Mouse (Mus musculus): ENCODE results near the gene Rbm5.

The Rbm5 gene

DNA sequence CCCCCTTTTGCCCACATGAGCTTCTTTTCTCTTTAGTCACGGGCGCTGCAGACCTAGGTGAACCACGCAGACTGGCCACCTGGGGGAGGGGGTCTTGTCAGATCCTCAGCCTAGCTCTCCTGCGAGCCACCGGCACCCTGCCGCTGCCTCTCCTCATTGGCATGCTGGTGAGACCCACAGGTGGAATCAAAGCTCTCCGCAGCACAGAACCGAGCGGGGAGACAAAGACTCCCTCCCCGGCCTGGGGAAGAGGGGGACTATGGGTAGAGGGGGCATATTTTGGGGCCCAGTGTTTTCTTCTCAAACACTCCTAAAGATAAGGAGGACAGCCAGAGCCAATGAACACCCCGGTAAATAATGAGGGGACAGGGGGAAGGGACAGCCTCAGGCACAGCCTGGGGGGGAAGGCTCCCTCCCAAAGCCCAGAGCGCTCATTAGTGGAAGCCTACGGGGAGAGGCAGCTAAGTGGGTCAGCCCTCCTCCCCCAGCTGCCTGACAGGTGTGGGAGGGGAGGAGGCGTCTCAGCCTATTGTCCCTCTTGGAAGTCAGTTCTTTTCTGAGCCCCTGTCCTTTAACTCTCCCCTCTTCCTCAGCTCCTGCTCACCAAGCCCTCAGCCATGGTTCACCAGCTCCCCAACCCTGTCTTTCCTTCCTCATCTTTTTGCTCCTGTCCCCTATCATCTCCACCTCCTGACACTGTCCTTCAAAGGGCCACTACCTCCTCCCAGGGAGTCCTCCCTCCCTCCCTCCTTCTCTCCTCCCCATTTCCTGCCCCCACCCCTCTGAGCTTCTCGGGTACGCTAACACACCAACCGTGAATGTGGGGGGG lies 35.2 kb downstream of the Rbm5 start:
- in situ Hi-C loops (cut with MboI, MseI) = loop anchor here (5.0 to 25.0 kb wide), 2 partner anchors 48 to 873 kb away; no protein-coding TSS in a partner anchor

DNA sequence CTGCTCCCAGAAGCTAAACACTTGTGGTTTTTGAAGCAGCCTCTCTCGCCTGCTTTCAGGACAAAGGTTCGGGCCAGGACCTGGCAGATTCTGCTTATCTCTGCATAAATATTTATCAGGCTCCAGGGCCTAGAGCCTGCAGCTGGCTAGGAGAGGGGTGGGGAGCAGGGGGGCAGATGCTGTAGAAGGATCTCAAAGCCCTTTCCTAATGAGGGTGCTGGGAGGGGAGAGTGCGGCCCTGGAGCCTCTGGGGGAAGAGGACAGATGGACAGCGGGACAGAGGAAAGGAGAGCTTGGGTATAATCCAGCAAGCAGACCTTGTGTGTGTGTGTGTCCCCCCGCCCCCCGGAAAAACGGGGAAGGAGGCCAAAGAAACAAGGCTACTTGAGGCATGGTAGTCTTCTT lies 36.2 kb downstream of the Rbm5 start:
- in situ Hi-C loops (cut with MboI, MseI) = loop anchor here in 1 of 2 experiments (25.0 kb wide), 1 partner anchor 872 kb away; no protein-coding TSS in a partner anchor

DNA sequence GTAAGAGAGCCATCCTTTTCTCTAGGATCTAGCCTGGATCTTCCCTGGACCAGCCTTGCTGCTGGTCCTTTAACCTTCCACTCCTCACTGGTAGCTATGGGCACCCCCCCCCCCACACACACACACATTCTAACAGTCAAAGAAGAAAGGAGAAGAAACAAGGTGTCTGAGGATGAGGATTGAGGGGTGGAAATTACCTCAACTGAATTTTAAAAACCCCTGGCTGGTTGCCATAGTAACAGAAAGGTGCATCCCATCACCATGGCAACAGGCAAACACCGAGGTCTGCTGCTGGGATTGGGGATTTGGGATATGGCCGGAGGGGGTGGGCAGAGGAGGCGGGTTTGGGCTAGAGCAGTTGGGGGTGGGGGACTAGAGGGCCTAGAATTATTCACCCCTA lies 41.1 kb downstream of the Rbm5 start:
- in situ Hi-C loops (cut with MboI, MseI) = loop anchor here in 1 of 2 experiments (25.0 kb wide), 1 partner anchor 867 kb away; no protein-coding TSS in a partner anchor

DNA sequence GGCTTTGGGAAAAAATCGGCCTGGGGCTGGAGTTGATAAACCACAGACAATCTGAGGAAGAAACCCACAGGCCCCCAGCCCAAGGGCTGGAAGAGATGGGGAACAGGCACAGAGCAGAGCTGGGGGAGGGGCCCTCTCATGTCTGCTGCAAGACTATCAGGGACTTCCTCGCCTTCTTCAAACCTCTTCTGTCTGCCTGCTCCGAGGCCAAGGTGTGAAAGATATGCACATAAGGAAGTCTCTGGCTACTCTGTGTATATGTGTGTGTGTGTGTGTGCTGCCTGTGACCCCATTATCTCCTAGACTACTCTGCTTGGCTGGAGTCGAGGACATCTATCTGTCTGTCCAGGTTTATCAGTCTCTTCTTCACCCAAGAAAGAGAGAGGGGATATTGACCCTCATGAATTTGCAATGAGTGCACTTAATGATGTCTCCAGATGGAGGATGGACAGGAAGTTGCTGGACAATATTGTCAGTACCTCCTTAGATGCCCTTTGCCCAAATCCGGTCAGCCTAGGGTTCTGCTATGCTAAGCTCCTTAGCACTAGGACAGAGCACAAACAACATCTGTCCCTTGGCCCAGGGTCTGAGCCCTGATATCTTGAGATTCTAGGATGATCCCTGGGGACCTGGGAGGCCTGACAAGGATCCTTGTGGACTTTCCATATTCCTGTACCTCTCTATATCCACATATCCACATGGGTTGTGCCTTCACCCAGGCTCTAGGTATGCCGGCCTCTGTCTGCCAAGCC lies 41.7 kb downstream of the Rbm5 start:
- in situ Hi-C loops (cut with MboI, MseI) = loop anchor here in 1 of 2 experiments (25.0 kb wide), 1 partner anchor 867 kb away; no protein-coding TSS in a partner anchor

DNA sequence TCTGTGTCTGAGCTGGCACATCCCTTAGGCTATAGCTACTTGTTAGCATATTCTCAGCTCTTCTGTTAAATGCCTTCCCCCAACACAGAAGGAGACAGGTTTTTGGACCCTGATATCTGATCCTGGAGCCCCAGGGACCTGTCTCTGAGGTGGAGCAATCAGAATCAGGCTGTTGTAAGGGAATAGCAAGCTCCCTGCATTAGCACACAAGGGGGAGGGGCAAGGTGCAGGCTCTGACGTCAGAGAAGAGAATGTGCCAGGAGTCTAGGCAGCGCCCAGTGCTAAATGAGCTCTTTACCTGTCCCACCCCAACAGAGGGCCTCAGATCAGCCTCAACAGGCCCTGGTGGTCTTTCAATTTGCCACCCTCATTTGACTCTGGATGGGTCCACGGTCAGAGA lies 43.8 kb downstream of the Rbm5 start:
- in situ Hi-C loops (cut with MboI, MseI) = loop anchor here in 1 of 2 experiments (25.0 kb wide), 1 partner anchor 865 kb away; no protein-coding TSS in a partner anchor

DNA sequence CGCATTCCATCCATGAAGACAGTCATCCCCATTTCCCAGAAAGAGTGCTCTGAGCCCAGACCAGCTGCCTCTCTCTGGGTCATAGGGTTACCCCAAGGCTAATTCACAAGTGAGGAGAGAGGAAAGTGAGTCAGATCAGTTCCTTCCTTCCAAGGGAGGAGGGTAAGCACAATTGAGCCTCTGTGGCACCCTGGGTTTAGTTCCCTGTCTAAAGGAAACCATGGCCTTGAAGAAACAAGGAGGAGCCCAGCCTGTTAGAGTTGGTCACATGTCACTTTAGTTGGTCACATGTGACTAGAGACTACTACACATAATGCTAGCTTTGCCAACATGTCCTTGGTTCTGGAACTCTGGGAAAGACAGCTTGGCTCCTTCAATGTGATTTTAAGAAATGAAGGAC lies 46.0 kb downstream of the Rbm5 start:
- in situ Hi-C loops (cut with MboI, MseI) = loop anchor here in 1 of 2 experiments (25.0 kb wide), 2 partner anchors 862 to 1462 kb away; no protein-coding TSS in a partner anchor

DNA sequence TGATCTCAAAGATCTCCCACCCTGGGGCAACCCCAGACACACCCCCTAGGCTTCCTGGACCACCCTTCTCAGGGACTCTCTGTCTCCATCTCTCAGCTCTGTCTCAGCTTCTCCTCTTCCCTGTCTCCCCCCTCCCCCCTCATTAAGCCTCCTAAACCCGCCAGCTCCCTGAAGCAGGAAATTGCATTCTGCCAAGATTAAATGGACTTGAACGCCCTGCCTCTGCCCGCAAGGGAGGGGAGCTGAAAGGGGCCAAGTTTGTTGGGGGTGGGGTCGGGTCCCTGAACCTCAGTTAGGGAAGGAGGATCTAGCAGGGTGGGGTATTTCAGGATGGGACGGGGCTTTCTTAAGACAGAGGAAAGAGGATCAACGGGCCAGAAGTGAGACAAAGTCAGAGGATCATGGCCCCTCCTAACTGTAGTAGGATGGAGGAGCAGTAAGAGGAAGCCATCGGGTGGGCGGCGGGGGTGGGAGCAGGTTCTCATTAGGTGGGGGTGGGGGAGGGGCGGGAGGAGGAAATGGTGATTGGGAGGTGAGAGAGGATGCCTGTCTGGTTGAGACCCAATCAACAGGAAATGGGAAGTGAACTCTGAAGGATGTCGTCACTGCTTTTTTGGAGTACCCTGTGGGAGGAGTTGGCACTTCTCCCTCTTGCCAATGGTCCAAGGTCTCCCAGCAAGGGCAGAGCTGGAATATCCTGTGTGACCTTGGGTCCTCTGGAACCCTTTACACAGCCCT lies 46.8 kb downstream of the Rbm5 start:
- in situ Hi-C loops (cut with MboI, MseI) = loop anchor here in 1 of 2 experiments (25.0 kb wide), 1 partner anchor 1462 kb away; no protein-coding TSS in a partner anchor

DNA sequence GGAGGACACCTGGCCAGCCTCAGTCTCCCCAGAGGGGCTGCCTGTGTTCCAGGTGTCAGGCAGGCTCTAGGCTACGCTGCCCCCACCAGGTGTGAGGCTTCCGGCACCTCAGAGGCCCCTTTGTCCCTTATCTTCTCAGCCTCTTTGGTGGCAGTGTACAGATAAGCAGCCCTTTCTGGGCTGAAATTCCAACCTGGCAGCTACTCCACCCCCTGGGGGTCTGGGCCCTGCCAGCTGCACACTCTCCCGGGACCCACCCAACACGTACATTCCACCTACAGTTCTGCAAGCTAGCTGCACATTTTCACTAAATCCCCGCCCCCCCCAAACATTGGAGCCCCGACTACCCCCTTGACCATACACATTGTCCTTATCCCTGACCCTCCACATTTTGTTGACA lies 47.5 kb downstream of the Rbm5 start:
- in situ Hi-C loops (cut with MboI, MseI) = loop anchor here in 1 of 2 experiments (25.0 kb wide), 1 partner anchor 1461 kb away; no protein-coding TSS in a partner anchor

DNA sequence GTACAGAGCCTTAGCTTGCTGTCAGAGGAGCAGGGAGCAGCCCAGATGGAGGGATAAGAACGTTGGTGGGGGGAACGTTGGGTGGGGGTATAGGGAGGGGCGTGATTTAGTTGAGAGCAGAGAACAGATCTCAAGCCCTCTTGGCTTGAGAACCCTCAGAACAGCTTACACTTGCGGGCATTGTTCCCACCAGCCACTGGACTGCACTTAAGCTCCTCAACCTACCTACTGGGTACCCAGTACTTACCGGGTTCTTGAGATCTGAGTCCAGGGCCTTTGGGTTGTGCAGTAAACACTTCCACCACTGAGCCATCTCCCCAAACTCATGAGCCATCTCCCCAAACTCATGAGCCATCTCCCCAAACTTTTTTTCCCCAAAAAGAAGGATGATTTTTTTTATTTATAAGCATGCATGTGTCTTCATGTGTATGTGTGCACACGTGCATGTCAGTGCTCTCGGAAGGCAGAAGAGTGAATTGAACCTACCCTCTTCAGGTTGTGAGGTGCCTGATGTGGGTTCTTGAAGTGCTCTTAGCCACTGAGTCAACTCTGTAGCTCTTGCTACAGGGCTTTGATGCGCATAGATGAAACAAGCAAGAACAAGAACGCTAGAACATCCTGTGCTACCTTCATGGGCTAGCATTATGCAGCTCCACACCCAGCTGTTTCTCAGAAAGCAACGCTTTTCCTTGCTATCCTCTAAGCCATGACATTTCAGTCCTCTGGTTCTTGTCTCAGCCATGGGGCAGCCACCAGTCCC lies 51.8 kb downstream of the Rbm5 start:
- in situ Hi-C loops (cut with MboI, MseI) = loop anchor here in 1 of 2 experiments (25.0 kb wide), 1 partner anchor 1457 kb away; no protein-coding TSS in a partner anchor

DNA sequence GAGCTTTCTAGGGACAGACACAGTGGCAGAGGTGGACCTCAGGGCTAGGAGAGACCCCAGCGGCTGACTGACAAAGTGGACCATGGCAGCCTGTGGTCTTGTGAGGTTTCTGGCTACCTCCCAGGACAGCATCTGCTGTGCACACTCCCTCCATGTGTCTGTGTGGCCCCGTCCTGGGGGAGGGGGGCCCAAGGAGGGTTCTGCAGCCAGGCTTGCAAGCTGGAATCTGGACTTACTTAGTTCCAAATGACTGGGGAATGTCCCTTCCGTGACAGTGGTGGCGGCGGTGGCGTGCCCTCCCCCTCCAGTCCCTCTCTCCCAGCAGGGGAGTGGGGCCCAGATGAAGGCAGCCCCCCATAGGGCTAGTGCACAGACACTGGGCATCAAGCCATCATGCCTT lies 53.8 kb downstream of the Rbm5 start:
- in situ Hi-C loops (cut with MboI, MseI) = loop anchor here in 1 of 2 experiments (25.0 kb wide), 1 partner anchor 1455 kb away; no protein-coding TSS in a partner anchor

DNA sequence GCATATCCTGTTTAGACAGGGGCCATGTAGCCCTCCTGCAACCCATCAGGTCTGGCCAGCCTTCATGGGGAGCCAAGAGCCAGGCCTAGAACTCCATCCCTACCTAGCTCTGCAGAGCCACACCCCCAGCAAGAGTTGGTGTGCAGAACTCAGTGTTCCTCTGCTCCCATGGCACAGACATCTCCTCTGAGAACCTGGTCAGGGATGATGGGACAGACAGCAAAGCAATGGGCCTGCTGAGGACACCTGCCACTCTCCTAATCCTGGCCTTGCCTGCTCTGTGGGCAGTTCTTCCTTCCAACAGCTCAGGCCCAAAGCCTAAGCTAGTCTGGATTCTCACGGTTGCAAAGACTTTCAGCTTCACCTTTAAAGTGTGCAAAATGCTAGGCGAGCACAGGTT lies 55.2 kb downstream of the Rbm5 start:
- in situ Hi-C loops (cut with MboI, MseI) = loop anchor here in 1 of 2 experiments (25.0 kb wide), 1 partner anchor 1453 kb away; no protein-coding TSS in a partner anchor

DNA sequence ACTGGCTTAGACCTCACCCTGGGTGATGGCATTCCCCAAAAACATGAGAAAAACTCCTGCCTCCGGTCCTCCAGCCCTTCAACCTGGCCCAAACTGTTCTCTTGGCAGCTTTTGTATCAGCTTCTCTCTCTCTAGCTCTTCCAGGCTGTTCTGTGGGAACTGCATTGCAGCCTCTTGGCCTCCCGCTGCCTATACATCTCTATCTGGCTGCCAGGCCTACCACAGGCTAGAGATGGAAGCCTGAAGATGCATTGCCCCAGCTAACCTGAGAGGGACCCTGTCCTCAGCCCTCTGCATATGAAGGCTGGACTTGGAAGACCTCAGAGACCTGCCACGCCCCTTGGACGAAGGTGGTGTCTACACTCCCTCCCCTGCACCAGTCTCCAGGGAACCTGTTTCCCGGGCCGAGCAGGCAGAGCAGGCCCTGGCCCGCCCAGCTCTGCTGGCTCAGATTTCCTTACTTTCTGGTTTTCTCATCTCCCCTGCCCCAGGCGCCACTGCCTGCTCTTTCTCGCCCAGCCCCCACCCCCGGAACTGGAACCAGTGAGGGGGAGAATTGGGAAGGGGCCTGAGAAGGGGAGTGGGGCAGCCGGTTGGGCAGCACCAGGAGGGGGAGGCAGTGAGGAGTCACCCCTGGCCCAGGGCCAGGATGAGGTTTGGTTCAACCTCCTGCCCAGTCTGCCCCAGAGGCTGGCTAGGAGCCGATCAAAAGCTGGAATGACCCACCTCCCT lies 56.4 kb downstream of the Rbm5 start:
- in situ Hi-C loops (cut with MboI, MseI) = loop anchor here in 1 of 2 experiments (25.0 kb wide), 1 partner anchor 1452 kb away; no protein-coding TSS in a partner anchor

DNA sequence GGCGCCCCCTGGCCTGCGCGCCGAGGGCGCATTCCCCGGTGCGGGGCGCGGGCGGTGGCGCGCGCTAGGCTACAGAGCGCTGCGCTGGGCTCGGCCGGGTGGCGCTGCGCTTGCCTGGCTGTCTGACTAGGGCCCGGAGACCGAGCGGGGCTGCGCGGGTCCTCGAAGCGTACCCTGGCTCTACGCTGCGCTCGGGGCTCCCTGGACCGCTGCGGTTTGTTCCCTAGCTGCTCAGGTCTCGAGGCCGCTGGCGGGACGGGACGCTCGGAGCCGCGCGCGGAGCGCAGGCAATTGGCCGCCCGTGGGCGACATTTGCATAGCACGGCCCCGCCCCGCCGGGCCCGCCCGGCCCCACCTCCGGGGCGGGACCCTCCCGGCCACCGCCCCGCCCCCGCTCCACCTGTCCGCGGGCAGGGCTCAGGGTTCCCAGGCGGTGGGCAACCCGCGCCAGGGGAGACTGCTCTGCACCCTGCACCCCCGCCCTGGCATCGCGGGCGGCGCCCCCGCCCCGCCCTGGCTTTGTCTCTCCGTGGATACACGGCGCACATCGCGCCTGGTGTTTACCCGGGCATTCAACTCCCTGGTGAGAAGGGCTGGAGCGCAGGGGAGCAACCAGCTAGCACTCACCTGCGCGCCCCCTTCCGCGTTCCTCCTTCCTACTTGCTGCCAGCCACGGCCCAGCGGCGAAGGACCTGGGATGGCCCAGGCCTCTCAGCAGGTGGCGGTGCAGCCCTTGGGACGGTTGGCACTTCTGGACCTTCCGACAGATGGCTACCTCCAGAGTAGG lies 60.9 kb downstream of the Rbm5 start, which contains the start of gene Sema3f:
Gene Sema3f, minus strand, starts transcription at position 779 of the 787 bp plus-strand sequence.
- in situ Hi-C loops (cut with MboI, MseI) = loop anchor here in 1 of 2 experiments (25.0 kb wide), 1 partner anchor 1448 kb away; no protein-coding TSS in a partner anchor

DNA sequence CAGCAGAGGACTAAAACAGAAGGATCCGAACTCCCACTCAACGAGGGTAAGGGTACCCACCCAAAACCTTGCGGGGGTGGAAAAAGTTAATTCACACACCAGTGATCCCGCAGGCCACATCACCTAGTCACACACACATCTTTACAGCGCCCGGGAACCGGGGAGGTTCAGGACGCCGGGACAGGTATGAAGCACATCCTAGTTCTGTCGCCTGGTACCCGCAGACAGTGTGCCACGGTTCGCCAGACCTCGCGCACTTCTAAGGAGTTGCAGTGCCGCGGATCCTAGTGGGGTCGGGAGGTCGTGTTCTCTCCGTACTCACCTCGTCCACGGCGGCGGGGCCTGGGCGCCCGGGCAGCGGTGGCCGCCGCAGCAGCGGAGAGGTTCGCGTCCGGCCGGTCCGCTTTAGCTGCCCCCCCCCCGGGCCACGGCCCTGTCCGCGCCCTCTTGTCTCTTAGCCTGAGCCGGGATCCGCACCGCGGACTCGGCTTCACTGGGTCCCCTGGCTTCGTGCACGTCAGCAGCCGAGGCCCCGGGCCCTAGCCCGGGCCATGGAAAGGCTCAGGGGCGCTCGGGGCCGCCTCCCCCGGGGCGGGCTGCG lies 61.6 kb downstream of the Rbm5 start:
- in situ Hi-C loops (cut with MboI, MseI) = loop anchor here in 1 of 2 experiments (25.0 kb wide), 1 partner anchor 1447 kb away; no protein-coding TSS in a partner anchor

DNA sequence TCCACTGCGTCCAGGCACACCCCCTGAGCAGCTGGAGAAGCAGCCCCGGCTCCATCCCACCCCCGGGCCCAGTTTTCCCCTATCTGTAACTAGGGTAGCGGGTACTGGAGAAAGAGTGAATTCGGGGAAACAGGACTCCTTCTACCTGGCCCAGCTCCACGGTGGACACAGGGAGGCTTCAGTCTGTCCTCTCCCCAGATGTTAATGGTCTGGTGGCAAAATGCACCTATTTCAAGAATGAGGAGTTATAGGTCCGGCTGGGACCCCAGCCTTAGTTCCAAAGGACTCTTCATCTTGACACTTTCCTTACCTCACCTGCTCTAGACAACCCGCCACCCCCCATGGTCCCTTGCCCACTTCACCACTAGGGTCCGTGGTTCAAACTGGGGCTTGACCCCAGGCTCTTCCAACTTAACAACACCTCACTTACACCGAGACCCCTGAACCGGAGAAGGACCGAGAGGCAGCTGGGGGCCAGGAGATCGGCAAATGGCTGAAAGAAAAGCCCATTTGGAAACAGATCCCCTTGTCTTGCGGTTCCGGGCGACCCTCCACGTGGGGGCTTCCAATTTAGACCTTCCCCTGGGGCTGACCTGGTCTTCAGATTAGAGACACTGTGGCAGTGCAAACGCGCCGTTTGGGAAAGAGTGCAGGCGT lies 62.2 kb downstream of the Rbm5 start:
- in situ Hi-C loops (cut with MboI, MseI) = loop anchor here in 1 of 2 experiments (25.0 kb wide), 1 partner anchor 1446 kb away; no protein-coding TSS in a partner anchor

DNA sequence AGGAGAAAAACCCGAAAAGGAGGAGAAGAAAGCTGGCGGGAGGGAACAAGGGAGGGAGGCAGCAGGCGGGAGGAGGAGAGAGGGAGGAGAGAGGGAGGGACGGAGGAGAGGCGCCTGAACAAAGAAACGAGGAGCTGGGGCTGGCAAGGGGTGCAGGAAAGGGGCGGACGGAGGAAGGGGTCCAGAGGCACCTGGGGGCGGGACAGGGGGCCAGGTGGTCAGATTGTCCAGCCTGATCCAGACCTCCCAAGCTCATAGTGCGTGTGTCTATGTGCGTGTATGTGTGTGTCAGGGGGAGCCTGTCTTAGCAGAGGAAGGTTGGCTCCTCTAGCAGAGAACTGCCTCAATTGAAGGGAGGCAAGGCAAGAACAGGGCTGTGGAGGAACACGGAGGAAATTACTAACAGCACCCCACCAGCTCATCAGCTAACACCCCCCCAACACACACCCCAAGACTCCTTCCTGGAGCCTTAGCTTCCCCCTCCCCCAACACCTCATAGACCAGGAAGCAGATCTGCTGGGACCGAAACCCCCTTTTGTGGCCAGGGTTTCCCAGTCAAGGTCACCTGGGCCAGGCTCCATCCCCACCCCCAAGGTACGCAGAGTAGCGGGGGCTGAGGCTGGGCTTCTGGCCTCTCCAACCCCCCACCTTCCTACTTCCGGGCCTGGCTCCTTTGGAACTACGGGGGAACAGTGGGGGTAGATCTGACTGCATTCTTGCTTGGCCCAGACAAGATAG lies 62.9 kb downstream of the Rbm5 start:
- in situ Hi-C loops (cut with MboI, MseI) = loop anchor here in 1 of 2 experiments (25.0 kb wide), 1 partner anchor 1446 kb away; no protein-coding TSS in a partner anchor
